Mouse (Mus musculus) embryonic facial prominence, embryonic 15.5 days (tissue): ENCODE results near the gene Tecr. TPM values are rescaled to one million over a fixed set of nuclear protein-coding genes. Genes with fewer than 3 reads are reported as not detected.

Experiments used
- ATAC-seq: fragments of 200-750 bp; cut with Nextera tagmentation; 2 replicates; pipeline ENCODE4 v1.8.0; 2017; ENCODE audit warnings: low read depth, moderate TSS enrichment; ENCODE audit not compliant: insufficient number of reproducible peaks, low FRiP score, low TSS enrichment
- H3K27ac ChIP-seq: fragments of 300-500 bp; sonication (generic); replicated peaks from 2 replicates; pipeline ENCODE4 v1.5.1; 2015; ENCODE audit warnings: mild to moderate bottlenecking, inconsistent platforms
- H3K27me3 ChIP-seq: fragments of 300-500 bp; sonication (generic); 2 replicates; pipeline ENCODE4 v1.6.1; 2015; ENCODE audit warnings: inconsistent platforms
- H3K36me3 ChIP-seq: fragments of 300-500 bp; sonication (generic); 2 replicates; pipeline ENCODE4 v1.6.1; 2015; ENCODE audit warnings: mild to moderate bottlenecking, inconsistent platforms
- H3K4me1 ChIP-seq: fragments of 300-500 bp; sonication (generic); 2 replicates; pipeline ENCODE4 v1.6.1; 2015; ENCODE audit warnings: inconsistent platforms
- H3K4me2 ChIP-seq: fragments of 300-500 bp; sonication (generic); replicated peaks from 2 replicates; pipeline ENCODE4 v1.6.1; 2015; ENCODE audit warnings: mild to moderate bottlenecking, inconsistent platforms
- H3K4me3 ChIP-seq: fragments of 300-500 bp; sonication (generic); replicated peaks from 2 replicates; pipeline ENCODE4 v1.5.1; 2015; ENCODE audit warnings: mild to moderate bottlenecking, inconsistent platforms
- H3K9ac ChIP-seq: fragments of 300-500 bp; sonication (generic); 2 replicates; pipeline ENCODE4 v1.6.1; 2015; ENCODE audit warnings: inconsistent platforms
- H3K9me3 ChIP-seq: fragments of 300-500 bp; sonication (generic); replicated peaks from 2 replicates; pipeline ENCODE4 v1.6.1; 2016; ENCODE audit warnings: inconsistent platforms
- WGBS: fragments of 180-500 bp; shearing (Covaris S2); methylation state at CpG from one replicate; pipeline ENCODE4 v1.1.7; 2015; 5-methylcytosine and 5-hydroxymethylcytosine counted together
- polyA plus RNA-seq: library from polyadenylated mRNA; unstranded; fragments of >200 nt; fragmentation: Nextera tagmentation; extraction: Ambion mirVana; gene quantifications from 2 replicates; pipeline ENCODE4 v1.2.1, GENCODE M21; 2015

Gene Tecr
- polyA plus RNA-seq, 1 experiment from 2014 or later = 549 TPM

DNA sequence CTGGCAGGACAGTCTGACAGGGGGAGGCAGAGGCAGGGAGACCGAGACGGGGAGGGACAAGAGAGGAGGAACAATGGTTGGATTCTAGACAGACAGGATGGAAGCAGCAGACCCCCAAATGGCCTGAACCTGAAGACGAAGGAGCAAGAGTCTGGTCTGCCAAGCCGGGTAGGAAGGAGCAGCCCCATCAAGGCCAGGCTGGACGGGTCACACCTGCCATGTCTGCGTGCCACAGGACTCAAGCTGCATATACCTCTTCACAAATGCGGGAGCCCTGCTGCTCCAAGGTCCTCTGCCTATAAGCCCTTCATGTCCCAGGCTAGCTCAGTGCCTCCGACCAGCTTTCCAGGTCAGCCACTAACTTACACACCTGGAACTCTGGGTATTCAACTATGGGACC is 28.1 kb downstream of the Tecr start:
- no peak overlapping the region for H3K9ac ChIP-seq
- H3K36me3 ChIP-seq = peaks cover 4% of the 10 kb centered on the region; the same call in 1 of the 2 replicates

DNA sequence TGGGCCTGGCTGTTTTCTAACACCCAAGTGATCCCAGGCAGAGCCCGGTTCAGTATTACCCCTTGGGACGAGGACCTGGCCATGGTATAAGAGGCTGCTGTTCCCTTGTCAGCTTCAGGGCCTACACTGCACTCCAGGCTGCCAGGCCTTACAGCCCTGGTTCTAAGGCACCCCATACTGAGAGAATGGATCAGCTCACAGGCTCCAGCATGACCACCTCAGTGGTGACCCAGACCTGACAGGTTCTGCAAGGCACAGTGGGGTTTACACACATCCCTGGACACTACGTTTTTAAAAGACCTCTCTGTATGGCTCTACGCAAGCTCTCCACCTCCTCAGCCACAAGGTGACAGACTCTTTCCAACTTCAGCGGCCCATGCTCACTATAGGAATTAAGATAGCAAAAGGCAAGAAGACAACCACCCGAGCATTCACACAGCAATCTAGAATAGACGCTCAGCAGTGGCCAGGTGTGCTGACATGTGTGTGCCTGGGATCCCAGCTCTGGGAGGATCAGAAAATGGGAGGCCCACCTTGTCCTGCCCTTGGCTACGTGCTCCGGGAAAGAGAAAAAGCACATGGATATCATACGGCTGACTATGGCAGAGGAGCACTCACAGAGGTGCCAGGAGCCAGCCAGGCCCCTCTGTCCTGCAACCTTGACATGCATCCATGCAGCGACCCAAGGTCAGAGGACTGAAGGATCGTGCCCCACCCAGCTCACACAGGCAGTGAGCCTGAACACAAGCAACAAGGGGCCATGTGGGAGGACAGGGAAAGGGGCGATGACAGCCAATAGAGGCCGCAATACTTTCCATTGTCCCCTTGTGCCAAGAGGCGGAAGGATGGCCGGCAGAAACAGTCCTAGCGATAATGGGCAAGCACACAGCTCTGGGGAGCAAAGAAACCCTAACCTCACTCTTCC is 29.4 kb downstream of the Tecr start:
- ATAC-seq = no peak
- Histone ChIP-seq H3K9me3 (no peaks in the 10 kb centered on the region), H3K9ac (no peak overlapping the region), H3K36me3 (no peaks in the 10 kb centered on the region), H3K4me1 (peaks cover 69% of the 10 kb centered on the region), H3K27me3 (no peaks in the 10 kb centered on the region), H3K27ac (0 out of 2 replicates have a peak overlapping the region, but pooled peaks have one; percentile 25), H3K4me3 (no peak overlapping the region), H3K4me2 (no peak overlapping the region)
- WGBS = 68% methylated on average over 17 of the region's 17 CpGs

More for the DNA sequence above, 28.1 kb downstream of the Tecr start:
- no peak for ATAC-seq
- 86% methylated on average over 8 of the region's 8 CpGs for WGBS
- Histone ChIP-seq H3K9me3 (no peaks in the 10 kb centered on the region), H3K27ac (no peak overlapping the region), H3K4me2 (no peak overlapping the region), H3K27me3 (no peaks in the 10 kb centered on the region), H3K4me1 (peaks cover 56% of the 10 kb centered on the region), H3K4me3 (no peak overlapping the region)

DNA sequence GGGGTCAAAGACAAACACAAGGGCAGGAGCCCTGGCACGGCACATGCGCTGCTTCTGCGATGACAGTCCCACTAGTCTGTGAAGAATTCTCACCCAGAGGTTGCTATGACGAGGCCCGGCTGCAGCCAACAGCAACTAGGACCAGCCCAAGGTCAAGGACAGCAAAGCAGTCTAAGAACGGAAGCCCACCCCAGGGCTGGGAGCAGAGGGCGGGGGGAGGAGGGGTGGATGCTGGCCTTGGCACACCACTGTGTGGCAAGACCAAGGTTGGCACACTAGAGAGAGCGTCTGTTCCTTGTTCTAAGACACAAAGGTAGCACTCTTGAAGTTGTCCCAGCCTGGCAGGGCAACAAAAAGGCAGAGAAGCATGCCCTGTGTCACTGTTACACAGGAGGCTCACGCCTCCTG is 30.4 kb downstream of the Tecr start:
- Histone ChIP-seq H3K27me3 (no peaks in the 10 kb centered on the region), H3K27ac (0 out of 2 replicates have a peak overlapping the region, but pooled peaks have one; percentile 4), H3K36me3 (peaks cover 9% of the 10 kb centered on the region), H3K4me3 (no peak overlapping the region), H3K9ac (no peak overlapping the region), H3K4me2 (no peak overlapping the region), H3K4me1 (peaks cover 66% of the 10 kb centered on the region), H3K9me3 (no peaks in the 10 kb centered on the region)
- 60% methylated on average over 9 of the region's 9 CpGs for WGBS
- no peak for ATAC-seq

DNA sequence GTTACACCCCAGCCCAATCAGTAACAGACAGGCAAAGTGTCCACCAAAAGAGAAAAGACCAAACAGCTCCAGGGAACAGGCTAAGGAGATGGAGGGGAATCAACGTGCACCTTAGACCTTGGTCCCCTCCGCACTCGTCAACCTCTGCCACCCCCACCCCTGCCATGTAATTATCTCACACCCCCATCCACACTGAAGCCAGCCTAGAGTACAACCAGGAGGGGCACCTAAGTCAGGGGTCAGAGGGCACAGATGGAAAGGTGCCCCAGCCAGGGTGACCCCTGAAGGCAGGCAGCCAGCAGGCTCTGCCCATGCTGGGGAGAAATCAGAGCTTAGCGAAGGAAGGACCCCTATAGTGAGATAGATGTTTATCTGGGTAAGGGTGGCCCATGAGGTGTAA is 30.9 kb downstream of the Tecr start:
- H3K9ac ChIP-seq = no peak overlapping the region
- H3K36me3 ChIP-seq = peaks cover 14% of the 10 kb centered on the region
- 48% methylated on average over 4 of the region's 4 CpGs for WGBS
- no peak overlapping the region for H3K4me3 ChIP-seq
- no peaks in the 10 kb centered on the region for H3K27me3 ChIP-seq
- 0 out of 2 replicates have a peak overlapping the region, but pooled peaks have one; percentile 4 for H3K27ac ChIP-seq
- peaks cover 66% of the 10 kb centered on the region for H3K4me1 ChIP-seq
- H3K9me3 ChIP-seq = no peaks in the 10 kb centered on the region
- H3K4me2 ChIP-seq = no peak overlapping the region
- ATAC-seq = no peak

DNA sequence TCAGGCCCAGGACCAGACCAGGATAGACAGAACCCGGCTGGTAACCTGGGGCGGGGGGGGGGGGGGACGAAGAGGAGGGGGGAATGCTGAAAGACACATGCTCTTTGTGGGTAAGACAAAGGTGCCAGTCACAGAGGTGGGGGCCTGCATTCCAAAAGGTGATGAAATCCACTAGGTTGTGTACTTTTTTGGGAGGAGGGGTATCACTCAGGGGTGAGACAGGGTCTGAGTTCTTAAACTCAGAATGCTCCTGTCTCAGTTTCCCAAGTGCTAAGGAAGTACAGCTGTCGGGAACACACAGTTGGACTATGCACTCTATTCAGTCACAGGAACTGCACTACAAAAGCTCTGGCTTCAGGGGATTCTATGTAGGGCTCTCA is 31.3 kb downstream of the Tecr start:
- Histone ChIP-seq H3K9ac (no peak overlapping the region), H3K36me3 (peaks cover 18% of the 10 kb centered on the region), H3K27me3 (no peaks in the 10 kb centered on the region), H3K4me3 (no peak overlapping the region), H3K9me3 (no peaks in the 10 kb centered on the region), H3K4me2 (no peak overlapping the region; the same call in 1 of the 2 replicates), H3K27ac (peak overlapping the region; percentile 80), H3K4me1 (peaks cover 66% of the 10 kb centered on the region)
- WGBS = 53% methylated on average over 4 of the region's 4 CpGs
- ATAC-seq = no peak

DNA sequence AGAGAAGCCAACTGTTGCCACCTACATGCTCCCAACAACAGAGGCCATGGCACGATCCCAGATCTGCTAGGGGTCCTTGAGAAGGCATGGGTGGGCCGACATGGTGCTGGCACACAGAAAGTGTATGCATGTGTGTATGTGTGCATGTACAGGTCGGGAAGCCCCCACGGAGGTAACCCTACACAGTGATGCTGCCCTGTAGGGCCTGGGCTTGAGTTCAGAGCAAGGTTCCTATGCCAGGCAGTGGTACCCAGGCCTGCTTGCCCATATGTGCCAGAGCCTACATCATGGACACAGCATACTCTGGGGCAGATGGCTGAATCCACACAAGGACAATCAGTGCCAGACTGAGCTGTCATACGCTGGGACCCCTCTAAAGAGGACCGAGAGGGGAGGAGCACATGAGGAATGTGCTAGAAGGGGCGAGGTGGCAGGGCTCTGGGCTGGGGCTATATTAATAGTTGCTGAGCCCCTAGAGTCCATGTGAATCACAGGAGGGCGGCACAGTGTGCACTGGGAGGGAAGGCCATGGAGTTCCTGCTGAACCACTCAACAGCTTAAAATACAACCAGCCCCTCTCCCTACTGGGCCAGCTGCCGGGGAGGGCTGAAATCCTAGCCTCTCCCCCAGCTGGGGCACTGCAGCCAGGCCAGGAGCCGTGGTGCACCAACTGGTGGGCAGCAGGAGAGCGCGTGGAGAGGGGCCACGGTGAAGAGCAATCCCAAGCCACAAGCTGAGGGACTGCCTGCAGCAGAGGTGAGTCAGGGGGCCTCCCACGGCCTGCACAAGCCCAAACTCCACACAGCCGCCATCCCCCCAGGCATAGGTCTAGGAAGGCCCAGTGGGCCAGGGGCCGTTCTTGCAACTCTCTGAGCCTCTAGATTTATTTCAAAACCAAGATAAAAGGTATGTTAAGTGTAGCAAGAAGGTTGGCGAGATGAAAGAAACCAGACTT is 31.9 kb downstream of the Tecr start:
- Histone ChIP-seq H3K4me1 (peaks cover 66% of the 10 kb centered on the region), H3K27me3 (no peaks in the 10 kb centered on the region), H3K36me3 (peaks cover 22% of the 10 kb centered on the region), H3K9ac (no peak overlapping the region), H3K4me3 (no peak overlapping the region), H3K27ac (peak overlapping the region; percentile 80), H3K4me2 (no peak overlapping the region; the same call in 1 of the 2 replicates), H3K9me3 (no peaks in the 10 kb centered on the region)
- 56% methylated on average over 17 of the region's 17 CpGs for WGBS
- peak; percentile 32 for ATAC-seq

DNA sequence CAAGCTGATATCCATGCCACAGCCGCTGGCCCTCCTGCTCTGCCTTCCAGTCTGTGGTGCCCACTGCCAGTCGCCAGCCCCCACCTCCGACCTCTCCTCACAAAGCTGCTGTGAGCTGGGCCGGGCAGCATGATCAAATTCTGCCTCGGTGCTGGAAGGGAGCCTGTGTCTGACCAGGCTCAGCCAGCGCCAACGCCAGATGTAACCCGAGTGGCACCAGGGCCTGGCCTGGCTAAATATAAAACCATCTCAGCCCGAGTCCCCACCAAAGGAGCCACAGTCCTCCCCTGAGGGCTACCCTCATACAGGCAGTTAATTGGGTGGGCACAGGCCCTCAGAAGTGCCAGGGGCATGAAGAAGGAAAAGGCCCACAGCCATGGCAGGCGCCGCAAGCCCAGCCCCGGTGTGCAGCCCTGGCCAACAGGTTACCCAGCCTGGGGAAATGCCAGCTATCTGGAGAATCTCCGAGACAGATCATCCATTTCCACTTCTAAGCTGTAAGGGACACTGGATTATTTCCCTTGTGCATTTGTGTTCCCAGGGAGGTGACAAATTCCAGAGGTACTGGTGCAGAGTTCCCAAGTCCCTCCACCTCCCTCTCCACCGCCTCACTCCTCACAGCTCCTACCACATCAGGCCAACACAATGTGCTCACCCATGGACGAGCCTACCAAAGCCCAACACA is 33.0 kb downstream of the Tecr start:
- no peak overlapping the region for H3K9ac ChIP-seq
- no peaks in the 10 kb centered on the region for H3K27me3 ChIP-seq
- peak overlapping the region; percentile 80 for H3K27ac ChIP-seq
- no peaks in the 10 kb centered on the region for H3K9me3 ChIP-seq
- ATAC-seq = no peak
- H3K4me1 ChIP-seq = peaks cover 65% of the 10 kb centered on the region
- 70% methylated on average over 15 of the region's 15 CpGs for WGBS
- H3K4me2 ChIP-seq = no peak overlapping the region
- H3K4me3 ChIP-seq = no peak overlapping the region
- peaks cover 31% of the 10 kb centered on the region for H3K36me3 ChIP-seq

DNA sequence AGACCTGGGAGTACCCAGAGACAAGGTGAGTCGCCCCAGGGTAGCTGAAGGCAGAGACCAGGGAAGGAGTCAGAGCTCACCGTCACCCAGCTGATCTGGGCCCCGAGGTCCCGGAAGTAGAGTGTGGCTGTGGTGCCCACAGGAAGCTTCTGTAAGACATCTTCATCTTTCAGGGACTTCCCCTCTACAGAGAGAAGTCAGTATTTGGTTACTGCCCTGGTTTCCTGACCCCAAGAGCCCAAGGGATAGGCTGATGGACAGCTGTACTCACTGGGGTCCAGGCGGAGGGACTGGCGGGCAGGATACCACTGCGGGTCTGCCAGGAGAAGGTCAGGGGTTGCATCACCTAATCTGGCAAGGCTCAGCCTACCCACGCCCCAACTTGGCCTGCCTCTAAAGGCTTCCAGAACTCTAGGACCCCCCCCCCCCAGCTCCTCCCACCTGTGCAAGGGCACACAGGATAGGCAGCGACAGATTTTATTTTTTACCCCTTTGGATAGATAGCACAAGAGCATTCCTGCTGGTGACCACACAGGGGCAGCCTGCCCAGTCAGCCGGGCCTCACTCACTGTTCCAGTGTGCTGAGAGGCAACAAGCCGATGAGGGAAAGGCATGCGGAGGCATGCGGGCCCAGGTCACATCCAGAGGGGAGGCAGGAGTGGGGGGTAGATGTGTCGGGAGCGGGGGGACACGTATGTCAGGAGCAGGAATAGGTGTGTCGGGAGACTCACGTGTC is 34.5 kb downstream of the Tecr start:
- no peaks in the 10 kb centered on the region for H3K9me3 ChIP-seq
- H3K9ac ChIP-seq = no peak overlapping the region
- H3K4me2 ChIP-seq = no peak overlapping the region
- peaks cover 53% of the 10 kb centered on the region for H3K4me1 ChIP-seq
- H3K27me3 ChIP-seq = no peaks in the 10 kb centered on the region
- peaks cover 33% of the 10 kb centered on the region for H3K36me3 ChIP-seq
- ATAC-seq = no peak
- no peak overlapping the region for H3K4me3 ChIP-seq
- WGBS = 66% methylated on average over 18 of the region's 18 CpGs
- H3K27ac ChIP-seq = no peak overlapping the region

DNA sequence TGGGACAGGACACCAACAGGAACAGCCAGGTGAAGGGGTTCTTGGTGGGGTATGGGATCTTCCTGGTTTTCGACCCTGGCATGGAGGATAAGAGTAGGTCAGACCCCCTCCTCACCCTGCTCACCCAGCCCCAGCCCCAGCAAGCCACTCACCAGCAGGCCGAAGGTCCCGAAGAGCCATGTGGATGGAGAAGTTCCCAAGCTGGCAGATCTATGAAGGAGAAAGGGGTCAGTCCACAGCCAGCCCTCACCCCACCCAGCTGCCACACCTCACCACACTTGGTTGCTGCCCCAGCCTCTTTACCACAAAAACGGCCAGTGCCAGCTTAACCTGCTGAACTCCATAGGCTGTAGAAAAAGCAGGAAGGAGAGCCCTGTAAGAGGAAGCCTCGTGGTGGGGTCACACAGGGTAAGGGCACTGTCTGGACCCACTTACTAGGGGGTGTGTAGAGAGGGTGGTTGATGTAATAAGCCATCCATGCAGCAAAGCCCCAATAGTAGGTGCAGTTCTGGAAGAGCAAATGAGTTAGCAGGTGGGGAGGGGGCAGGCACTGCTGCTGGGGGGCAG is 35.4 kb downstream of the Tecr start:
- Histone ChIP-seq H3K4me2 (no peak overlapping the region), H3K4me1 (peaks cover 55% of the 10 kb centered on the region), H3K9me3 (no peaks in the 10 kb centered on the region), H3K27me3 (no peaks in the 10 kb centered on the region), H3K9ac (no peak overlapping the region), H3K27ac (no peak overlapping the region), H3K4me3 (no peak overlapping the region), H3K36me3 (peaks cover 33% of the 10 kb centered on the region)
- 83% methylated on average over 5 of the region's 5 CpGs for WGBS
- no peak for ATAC-seq

DNA sequence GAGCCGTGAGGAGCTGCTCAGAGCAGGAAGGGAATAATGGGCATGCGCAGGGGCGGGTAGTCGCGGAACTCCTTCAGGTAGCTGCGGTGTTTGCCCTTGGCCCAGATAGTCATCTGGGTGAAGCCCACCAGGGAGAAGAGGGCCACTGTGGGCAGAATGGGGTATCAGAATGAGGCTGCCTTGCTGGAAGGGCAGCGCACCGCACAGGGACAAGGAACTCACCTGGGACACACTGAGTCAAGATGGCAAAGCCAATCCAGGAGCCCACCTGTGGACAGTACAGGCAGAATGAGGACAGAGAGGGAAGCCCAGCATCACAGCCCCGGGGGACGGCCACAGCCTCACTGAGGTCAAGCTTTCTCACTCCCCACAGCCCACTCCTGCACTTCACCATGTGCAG is 36.0 kb downstream of the Tecr start:
- H3K4me3 ChIP-seq = no peak overlapping the region
- WGBS = 92% methylated on average over 10 of the region's 10 CpGs
- no peaks in the 10 kb centered on the region for H3K9me3 ChIP-seq
- H3K36me3 ChIP-seq = peaks cover 33% of the 10 kb centered on the region
- H3K4me1 ChIP-seq = peaks cover 53% of the 10 kb centered on the region
- H3K27ac ChIP-seq = no peak overlapping the region
- H3K27me3 ChIP-seq = no peaks in the 10 kb centered on the region
- H3K9ac ChIP-seq = no peak overlapping the region
- no peak for ATAC-seq
- no peak overlapping the region for H3K4me2 ChIP-seq
